Mouse (Mus musculus) heart, postnatal 0 days (tissue): ENCODE results near the gene Gmds.

Source experiments
- CTCF ChIP-seq: IDR thresholded peaks from 2 replicates; pipeline ENCODE4 v1.5.1; 2016; ENCODE audit warnings: antibody characterized with exemption, control low read depth, low read depth
- EP300 ChIP-seq: IDR thresholded peaks from 2 replicates; pipeline ENCODE4 v1.6.1; 2016; ENCODE audit warnings: antibody characterized with exemption, low read depth

DNA sequence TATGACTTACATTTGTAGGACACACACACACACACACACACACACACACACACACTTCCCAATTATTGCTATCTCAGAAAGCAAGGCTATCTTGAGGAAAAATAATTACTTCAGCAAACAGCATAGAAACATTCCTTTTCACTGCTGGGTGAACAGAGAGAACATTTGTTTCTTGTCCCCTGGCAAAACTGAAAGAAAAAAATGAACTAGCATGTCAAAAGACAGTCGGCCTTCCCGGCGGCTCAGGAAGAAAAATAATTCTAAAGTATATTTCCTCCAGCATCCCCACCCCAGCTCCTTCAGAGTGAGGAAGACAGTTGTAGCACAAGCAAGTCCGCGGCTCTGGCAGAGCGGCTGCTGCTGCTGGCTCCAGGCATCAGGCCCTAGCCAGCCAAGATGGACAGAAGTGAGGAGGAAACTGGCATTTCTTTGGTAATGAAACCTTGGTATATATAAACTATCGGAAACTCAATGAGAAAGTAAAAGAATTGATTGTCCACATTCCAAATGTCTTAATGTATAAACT is 330.4 kb downstream of the Gmds start:
- TF ChIP-seq CTCF (no peak), EP300 (no peak)
